Mouse (Mus musculus) hindlimb bud, embryonic 11.5 days (tissue): ENCODE results near the gene Nbea.

ENCODE experiments used
- DNase-seq: peaks from one replicate; pipeline ENCODE4 v3.0.0-alpha.2; 2012; ENCODE audit warnings: low read depth, low spot score; ENCODE audit errors: extremely low spot score

Gene Nbea

GRCm38 (mm10) chr3:55610191-55610590 lies 573.3 kb downstream of the Nbea start:
- DNase-seq, result no peak

DNA sequence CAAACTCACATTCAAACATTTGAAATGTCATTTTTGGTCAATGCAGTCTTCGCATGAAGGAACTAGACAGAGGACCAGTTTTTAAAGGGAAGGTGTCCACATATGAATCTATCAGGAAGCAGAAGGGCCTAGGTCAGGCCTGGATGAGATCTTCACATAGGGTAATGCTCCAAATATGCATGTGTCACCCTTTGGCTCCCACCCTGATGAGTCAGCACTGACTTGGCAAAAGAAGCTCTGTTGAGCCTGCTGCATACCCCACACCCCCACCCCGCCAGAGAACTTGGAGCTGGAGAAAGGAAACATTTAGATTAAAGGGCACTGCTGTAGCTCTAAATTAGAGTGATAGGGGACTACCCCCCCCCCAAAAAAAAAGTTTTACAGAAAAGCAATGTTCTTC lies 583.2 kb downstream of the Nbea start:
- no peak for DNase-seq

DNA sequence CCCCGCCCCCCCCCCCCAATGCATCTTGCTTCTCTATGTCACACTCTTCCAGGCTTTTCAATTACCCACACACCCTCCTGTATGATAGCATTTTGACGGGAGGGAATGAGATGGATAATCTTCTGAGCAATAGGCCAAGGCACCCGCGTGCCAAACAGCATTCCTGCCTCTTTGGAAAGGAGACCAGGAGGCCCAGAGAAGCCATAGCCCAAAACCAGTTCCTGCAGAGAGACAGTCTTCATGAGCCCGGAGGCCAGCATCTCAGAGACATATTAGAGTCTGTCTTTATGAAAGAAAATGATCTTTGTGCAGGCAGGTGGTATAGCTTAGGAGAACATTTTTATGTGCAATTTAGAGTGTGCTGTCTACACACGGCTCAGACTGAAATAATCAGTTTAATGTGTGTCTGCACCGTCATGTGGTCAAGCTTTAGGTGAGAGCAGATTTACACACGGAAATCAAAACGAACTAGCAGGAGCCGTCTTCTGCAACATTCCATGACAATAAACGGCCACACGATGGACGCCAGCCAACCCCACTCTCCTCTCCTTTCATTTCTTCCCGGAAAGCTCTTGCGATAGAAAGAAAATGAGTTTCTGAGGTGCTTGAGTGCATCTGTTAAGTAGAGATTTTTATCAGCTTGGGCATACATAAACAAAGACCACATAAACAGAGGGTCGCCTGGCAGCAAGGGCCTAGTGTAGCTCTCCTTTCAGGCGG lies 584.0 kb downstream of the Nbea start:
- no peak for DNase-seq

- no peak for DNase-seq
Measured at GRCm38 (mm10) chr3:55598681-55599080, 584.8 kb downstream of the Nbea start.

- no peak for DNase-seq
Measured at GRCm38 (mm10) chr3:55593312-55593711, 590.2 kb downstream of the Nbea start.

DNA sequence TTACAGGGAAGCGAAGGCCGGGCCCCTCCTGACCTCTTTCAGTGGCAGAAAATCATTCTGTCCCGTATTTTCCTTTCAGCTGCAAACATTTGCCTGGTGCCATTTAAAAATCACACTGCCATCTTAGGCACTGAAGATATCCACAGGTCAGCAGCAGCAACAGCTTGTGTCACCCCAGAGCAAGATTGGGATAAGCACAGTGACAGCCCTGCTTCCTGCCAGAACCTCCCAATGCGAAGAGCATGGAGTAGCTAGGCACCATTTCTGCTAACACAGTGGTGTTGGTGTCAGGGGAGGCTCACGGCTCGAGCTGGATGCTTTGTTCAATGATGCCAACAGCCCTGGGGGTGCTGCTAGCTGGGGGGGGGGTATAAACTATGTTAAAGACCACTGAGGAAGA lies 592.8 kb downstream of the Nbea start:
- no peak for DNase-seq

GRCm38 (mm10) chr3:55590291-55590690 lies 593.2 kb downstream of the Nbea start:
- DNase-seq, result no peak

- DNase-seq, result no peak
Measured at GRCm38 (mm10) chr3:55589402-55589944, 594.0 kb downstream of the Nbea start.

GRCm38 (mm10) chr3:55587972-55588946 lies 595.2 kb downstream of the Nbea start:
- no peak for DNase-seq

- no peak for DNase-seq
Measured at GRCm38 (mm10) chr3:55587434-55587971, 596.0 kb downstream of the Nbea start.
